Mouse (Mus musculus) myocyte (in vitro differentiated cells): ENCODE results near the gene Gm7168. TPM values are rescaled to one million over a fixed set of nuclear protein-coding genes. Genes with fewer than 3 reads are reported as not detected.
"Not testable (repeated sequence)": the region's sequence is repeated elsewhere in the genome, so short reads cannot be mapped to it uniquely, and the experiment has no call there.

ENCODE experiments used
- H3K27me3 ChIP-seq: one replicate; pipeline ENCODE4 v1.6.1; 2011; ENCODE audit not compliant: control insufficient read depth, insufficient read depth, insufficient read length
- H3K36me3 ChIP-seq: one replicate; pipeline ENCODE4 v1.6.1; 2011; ENCODE audit not compliant: control insufficient read depth, insufficient read depth
- H3K4me2 ChIP-seq: one replicate; pipeline ENCODE4 v1.6.1; 2011; ENCODE audit warnings: low read depth, control low read depth
- H3K4me3 ChIP-seq: one replicate; pipeline ENCODE4 v1.5.1; 2011; ENCODE audit warnings: mild to moderate bottlenecking, control low read depth, moderate library complexity
- H3K79me2 ChIP-seq: one replicate; pipeline ENCODE4 v1.6.1; 2011; ENCODE audit not compliant: control insufficient read depth, insufficient read depth
- H3ac ChIP-seq: one replicate; pipeline ENCODE4 v1.6.1; 2011; ENCODE audit not compliant: control insufficient read depth, insufficient read length
- CEBPB ChIP-seq: IDR thresholded peaks from 2 replicates; pipeline ENCODE4 v1.6.1; 2011; ENCODE audit warnings: mild to moderate bottlenecking, moderate library complexity; ENCODE audit not compliant: poor library complexity, insufficient read depth, severe bottlenecking
- E2F4 ChIP-seq: IDR thresholded peaks from one replicate; pipeline ENCODE4 v1.6.1; 2011; ENCODE audit warnings: mild to moderate bottlenecking, control low read depth, moderate library complexity; ENCODE audit not compliant: insufficient read depth
- MAX ChIP-seq: IDR thresholded peaks from one replicate; pipeline ENCODE4 v1.6.1; 2011; ENCODE audit warnings: low read depth, mild to moderate bottlenecking, control low read depth
- MYOD1 ChIP-seq, 3 experiments: IDR thresholded peaks; one replicate each; pipeline ENCODE4 v1.6.1; 2011; ENCODE audit warnings: control low read depth in 2 of 3, low read depth in 2 of 3, mild to moderate bottlenecking in 2 of 3, moderate library complexity in 1 of 3; ENCODE audit not compliant: insufficient read length in 2 of 3, control insufficient read depth in 1 of 3
- MYOG ChIP-seq, 3 experiments: IDR thresholded peaks; one replicate each; pipeline ENCODE4 v1.6.1; 2011; ENCODE audit warnings: control low read depth in 2 of 3, low read depth in 2 of 3, mild to moderate bottlenecking in 2 of 3; ENCODE audit not compliant: insufficient read length in 2 of 3, control insufficient read depth in 1 of 3, insufficient read depth in 1 of 3
- POLR2A ChIP-seq: IDR thresholded peaks from one replicate; pipeline ENCODE4 v1.6.1; 2011; ENCODE audit warnings: low read depth, mild to moderate bottlenecking, control low read depth, moderate library complexity; ENCODE audit not compliant: insufficient read length
- POLR2AphosphoS2 ChIP-seq: IDR thresholded peaks from one replicate; pipeline ENCODE4 v1.6.1; 2011; ENCODE audit warnings: low read depth, control low read depth; ENCODE audit not compliant: insufficient read length
- REST ChIP-seq: IDR thresholded peaks from one replicate; pipeline ENCODE4 v1.6.1; 2011; ENCODE audit warnings: mild to moderate bottlenecking, control low read depth, moderate library complexity; ENCODE audit not compliant: insufficient read depth, insufficient read length
- SRF ChIP-seq: IDR thresholded peaks from one replicate; pipeline ENCODE4 v1.6.1; 2011; ENCODE audit warnings: low read depth; ENCODE audit not compliant: control insufficient read depth, insufficient read length
- TCF12 ChIP-seq: IDR thresholded peaks from one replicate; pipeline ENCODE4 v1.6.1; 2011; ENCODE audit warnings: mild to moderate bottlenecking, control low read depth; ENCODE audit not compliant: poor library complexity, insufficient read depth, severe bottlenecking
- TCF3 ChIP-seq: IDR thresholded peaks from one replicate; pipeline ENCODE4 v1.6.1; 2011; ENCODE audit warnings: low read depth, control low read depth; ENCODE audit not compliant: insufficient read length
- USF1 ChIP-seq: IDR thresholded peaks from one replicate; pipeline ENCODE4 v1.6.1; 2011; ENCODE audit warnings: low read depth, mild to moderate bottlenecking, control low read depth, moderate library complexity
- polyA plus RNA-seq: library from polyadenylated mRNA; unstranded; fragments of >200 nt; fragmentation: generic; extraction: Trizol; gene quantifications from one replicate; pipeline ENCODE4 v1.2.1, GENCODE M21; 2012; ENCODE audit warnings: missing spikeins

The Gm7168 gene
- not detected for polyA plus RNA-seq

GRCm38 (mm10) chr17:13948073-13948472 lies at the start of gene Gm7168:
Gm7168 (plus strand) TSS chr17:13948373.
- not testable (repeated sequence) for H3K4me3 ChIP-seq, H3K4me2 ChIP-seq, H3ac ChIP-seq, H3K79me2 ChIP-seq, H3K36me3 ChIP-seq, H3K27me3 ChIP-seq

DNA sequence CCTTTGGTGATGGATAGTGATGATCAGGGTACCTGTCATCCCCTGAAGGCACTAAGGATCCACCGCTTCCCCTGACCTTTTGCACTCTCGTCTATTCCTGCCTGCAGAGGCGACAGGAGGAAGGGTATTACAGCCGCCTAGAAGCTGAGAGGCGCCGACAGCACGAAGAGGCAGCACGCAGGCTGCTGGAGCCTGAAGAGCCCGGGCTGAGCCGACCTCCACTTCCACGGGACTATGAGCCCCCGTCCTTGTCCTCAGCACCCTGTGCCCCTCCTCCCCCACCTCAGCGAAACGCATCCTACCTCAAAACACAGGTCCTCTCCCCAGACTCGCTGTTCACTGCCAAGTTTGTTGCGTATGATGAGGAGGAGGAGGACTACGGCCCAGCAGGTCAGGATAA lies 49.3 kb upstream of the Gm7168 start:
- H3K79me2 ChIP-seq, result no peaks in the 10 kb centered on the region
- H3ac ChIP-seq, result no peak overlapping the region
- peaks cover 51% of the 10 kb centered on the region for H3K36me3 ChIP-seq
- H3K27me3 ChIP-seq, result no peaks in the 10 kb centered on the region
- no peak overlapping the region for H3K4me3 ChIP-seq
- TF ChIP-seq TCF3 (no peak), MYOG (IDR thresholded peaks at IDR 0.05; ENCODE audit: control insufficient read depth in 1 of 3, insufficient read depth in 1 of 3, insufficient read length in 2 of 3, low read depth in 2 of 3) (no peak), CEBPB (no peak), POLR2AphosphoS2 (no peak), USF1 (no peak), MAX (no peak), E2F4 (no peak), REST (no peak), TCF12 (no peak), MYOD1 (IDR thresholded peaks at IDR 0.05; ENCODE audit: control insufficient read depth in 1 of 3, insufficient read length in 2 of 3, low read depth in 2 of 3) (no peak), POLR2A (no peak), SRF (no peak)
- H3K4me2 ChIP-seq, result no peak overlapping the region

GRCm38 (mm10) chr17:13899241-13899640 lies 48.9 kb upstream of the Gm7168 start:
- peaks cover 53% of the 10 kb centered on the region for H3K36me3 ChIP-seq
- no peak overlapping the region for H3K4me3 ChIP-seq
- H3K27me3 ChIP-seq, result no peaks in the 10 kb centered on the region
- H3K79me2 ChIP-seq, result no peaks in the 10 kb centered on the region
- TF ChIP-seq MYOD1 (IDR thresholded peaks at IDR 0.05; ENCODE audit: control insufficient read depth in 1 of 3, insufficient read length in 2 of 3, low read depth in 2 of 3) (no peak), E2F4 (no peak), TCF12 (no peak), REST (no peak), MAX (no peak), SRF (no peak), TCF3 (no peak), POLR2A (no peak), CEBPB (no peak), POLR2AphosphoS2 (no peak), USF1 (no peak), MYOG (IDR thresholded peaks at IDR 0.05; ENCODE audit: control insufficient read depth in 1 of 3, insufficient read depth in 1 of 3, insufficient read length in 2 of 3, low read depth in 2 of 3) (no peak)
- H3K4me2 ChIP-seq, result no peak overlapping the region
- H3ac ChIP-seq, result no peak overlapping the region

GRCm38 (mm10) chr17:13903793-13904192 lies 44.4 kb upstream of the Gm7168 start:
- TF ChIP-seq TCF12 (no peak), POLR2AphosphoS2 (no peak), CEBPB (no peak), MYOD1 (IDR thresholded peaks at IDR 0.05; ENCODE audit: control insufficient read depth in 1 of 3, insufficient read length in 2 of 3, low read depth in 2 of 3) (no peak), MYOG (IDR thresholded peaks at IDR 0.05; ENCODE audit: control insufficient read depth in 1 of 3, insufficient read depth in 1 of 3, insufficient read length in 2 of 3, low read depth in 2 of 3) (no peak), REST (no peak), E2F4 (no peak)
- H3K36me3 ChIP-seq, result peaks cover 24% of the 10 kb centered on the region
- no peak overlapping the region for H3K4me2 ChIP-seq
- no peak overlapping the region for H3K4me3 ChIP-seq
- H3K79me2 ChIP-seq, result no peaks in the 10 kb centered on the region
- no peaks in the 10 kb centered on the region for H3K27me3 ChIP-seq
- H3ac ChIP-seq, result no peak overlapping the region

DNA sequence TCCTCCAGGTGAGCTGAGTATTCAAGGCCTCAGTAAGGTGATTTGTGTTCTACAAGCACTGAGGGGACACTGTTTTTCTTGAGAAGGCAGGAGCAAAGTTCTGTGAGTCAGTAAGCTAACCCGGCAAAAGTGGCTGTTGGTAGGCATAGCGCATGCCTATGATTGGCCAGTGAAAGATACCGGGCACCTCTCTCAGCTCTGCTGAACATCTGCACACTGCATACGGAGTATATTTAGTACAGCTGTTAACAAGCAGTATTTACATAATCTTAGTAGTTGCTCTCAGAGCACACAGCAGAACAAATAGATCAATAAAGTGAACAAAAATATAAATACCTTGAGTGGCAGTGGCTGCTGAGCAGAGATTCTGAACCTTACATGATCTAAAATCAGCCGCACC lies 41.1 kb upstream of the Gm7168 start:
- Histone ChIP-seq H3K4me3 (no peak overlapping the region), H3K4me2 (no peak overlapping the region), H3ac (no peak overlapping the region), H3K27me3 (no peaks in the 10 kb centered on the region), H3K79me2 (no peaks in the 10 kb centered on the region), H3K36me3 (peaks cover 12% of the 10 kb centered on the region)
- TF ChIP-seq SRF, result no peak
- TF ChIP-seq REST, result no peak
- TF ChIP-seq TCF3, result no peak
- TF ChIP-seq E2F4, result no peak
- TF ChIP-seq POLR2A, result no peak
- TF ChIP-seq POLR2AphosphoS2, result no peak
- TF ChIP-seq TCF12, result no peak
- TF ChIP-seq MYOD1 (IDR thresholded peaks at IDR 0.05; ENCODE audit: control insufficient read depth in 1 of 3, insufficient read length in 2 of 3, low read depth in 2 of 3), result no peak
- no peak for TF ChIP-seq MAX
- no peak for TF ChIP-seq CEBPB
- TF ChIP-seq USF1, result no peak
